Mouse (Mus musculus) lung, embryonic 15.5 days (tissue): ENCODE measurements around the gene Sirt6. TPM values are rescaled to one million over a fixed set of nuclear protein-coding genes. Genes with fewer than 3 reads are reported as not detected.
A peak's percentile ranks its signal among the peaks of the same experiment; 100 is the strongest.
"Not testable (repeated sequence)": the region's sequence is repeated elsewhere in the genome, so short reads cannot be mapped to it uniquely, and the experiment has no call there.

Experiments
- ATAC-seq: fragments of 200-750 bp; cut with Nextera tagmentation; 2 replicates; pipeline ENCODE4 v1.8.0; 2017; ENCODE audit warnings: moderate number of reproducible peaks, borderline replicate concordance; ENCODE audit not compliant: low FRiP score, low TSS enrichment; ENCODE audit errors: extremely low read depth
- H3K27ac ChIP-seq: fragments of 300-500 bp; sonication (generic); 2 replicates; pipeline ENCODE4 v1.5.1; 2015; ENCODE audit warnings: moderate library complexity, mild to moderate bottlenecking, inconsistent platforms
- H3K27me3 ChIP-seq: fragments of 300-500 bp; sonication (generic); 2 replicates; pipeline ENCODE4 v1.6.1; 2015; ENCODE audit warnings: inconsistent platforms
- H3K36me3 ChIP-seq: fragments of 300-500 bp; sonication (generic); 2 replicates; pipeline ENCODE4 v1.6.1; 2015; ENCODE audit warnings: inconsistent platforms
- H3K4me1 ChIP-seq: fragments of 300-500 bp; sonication (generic); 2 replicates; pipeline ENCODE4 v1.6.1; 2015; ENCODE audit warnings: inconsistent platforms
- H3K4me2 ChIP-seq: fragments of 300-500 bp; sonication (generic); 2 replicates; pipeline ENCODE4 v1.6.1; 2015; ENCODE audit warnings: inconsistent platforms, mild to moderate bottlenecking, moderate library complexity
- H3K4me3 ChIP-seq: fragments of 300-500 bp; sonication (generic); 2 replicates; pipeline ENCODE4 v1.5.1; 2015; ENCODE audit warnings: mild to moderate bottlenecking, inconsistent platforms
- H3K9ac ChIP-seq: fragments of 300-500 bp; sonication (generic); 2 replicates; pipeline ENCODE4 v1.6.1; 2015; ENCODE audit warnings: inconsistent platforms
- H3K9me3 ChIP-seq: fragments of 300-500 bp; sonication (generic); 2 replicates; pipeline ENCODE4 v1.6.1; 2016; ENCODE audit warnings: inconsistent platforms
- WGBS: fragments of 180-500 bp; shearing (Covaris S2); methylation state at CpG from one replicate; pipeline ENCODE4 v1.1.7; 2015; 5-methylcytosine and 5-hydroxymethylcytosine counted together
- polyA plus RNA-seq: library from polyadenylated mRNA; unstranded; fragments of >200 nt; fragmentation: Nextera tagmentation; extraction: Ambion mirVana; gene quantifications from 2 replicates; pipeline ENCODE4 v1.2.1, GENCODE M21; 2015

Sirt6 gene
- polyA plus RNA-seq, 1 experiment from 2014 or later, result 41.1 TPM

- H3K27me3 ChIP-seq, result no peaks in the 10 kb centered on the region
- no peaks in the 10 kb centered on the region for H3K36me3 ChIP-seq
- peak overlapping the region; percentile 74 for H3K4me3 ChIP-seq
- 0 out of 2 replicates have a peak overlapping the region, but pooled peaks have one; percentile 96 for H3K27ac ChIP-seq
- peaks cover 12% of the 10 kb centered on the region for H3K4me1 ChIP-seq
- ATAC-seq, result no peak
- no peaks in the 10 kb centered on the region for H3K9me3 ChIP-seq
- H3K4me2 ChIP-seq, result peak overlapping the region; percentile 82
- H3K9ac ChIP-seq, result peak overlapping the region; percentile 95
- 73% methylated on average over 8 of the region's 8 CpGs for WGBS
Measured at GRCm38 (mm10) chr10:81641978-81642647, 14.5 kb upstream of the Sirt6 start.

GRCm38 (mm10) chr10:81641566-81641965 lies 14.0 kb upstream of the Sirt6 start:
- no peak overlapping the region for H3K4me3 ChIP-seq
- H3K9ac ChIP-seq, result no peak overlapping the region
- peaks cover 12% of the 10 kb centered on the region for H3K4me1 ChIP-seq
- no peaks in the 10 kb centered on the region for H3K36me3 ChIP-seq
- H3K27me3 ChIP-seq, result no peaks in the 10 kb centered on the region
- H3K4me2 ChIP-seq, result no peak overlapping the region
- WGBS, result 94% methylated on average over 2 of the region's 2 CpGs
- no peaks in the 10 kb centered on the region for H3K9me3 ChIP-seq
- ATAC-seq, result no peak
- H3K27ac ChIP-seq, result no peak overlapping the region

GRCm38 (mm10) chr10:81640825-81641224 lies 13.2 kb upstream of the Sirt6 start:
- not testable (repeated sequence) for H3K27me3 ChIP-seq, H3K27ac ChIP-seq, ATAC-seq, H3K9ac ChIP-seq, H3K9me3 ChIP-seq, H3K4me2 ChIP-seq, H3K36me3 ChIP-seq, H3K4me3 ChIP-seq
- H3K4me1 ChIP-seq, result peaks cover 12% of the 10 kb centered on the region
- WGBS, result 29% methylated on average over 4 of the region's 4 CpGs

- Histone ChIP-seq H3K9me3 (no peaks in the 10 kb centered on the region), H3K27ac (no peak overlapping the region), H3K4me2 (no peak overlapping the region), H3K9ac (no peak overlapping the region), H3K27me3 (no peaks in the 10 kb centered on the region), H3K4me3 (no peak overlapping the region), H3K4me1 (peaks cover 20% of the 10 kb centered on the region), H3K36me3 (no peaks in the 10 kb centered on the region)
- ATAC-seq, result no peak
- WGBS, result 68% methylated on average over 6 of the region's 6 CpGs
Measured at GRCm38 (mm10) chr10:81638101-81638500, 10.5 kb upstream of the Sirt6 start.

DNA sequence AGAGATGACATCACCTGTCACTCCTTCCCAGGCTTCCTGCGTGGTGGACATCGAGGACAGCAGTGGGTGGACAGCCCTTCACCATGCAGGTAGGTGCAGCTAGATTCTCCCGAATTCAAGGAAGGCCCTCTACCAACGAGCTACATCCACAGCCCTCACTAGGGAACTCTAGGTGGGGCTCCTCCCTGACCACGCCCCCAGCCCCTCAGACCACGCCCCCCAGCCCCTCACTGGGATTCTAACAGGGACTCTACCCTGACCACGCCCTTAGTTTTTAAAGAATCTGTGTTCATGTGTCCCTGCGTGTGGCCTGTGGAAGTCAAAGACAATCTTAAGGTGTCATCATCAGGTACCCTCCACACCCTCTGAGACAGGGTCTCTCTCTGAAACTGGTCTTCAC lies 8.7 kb upstream of the Sirt6 start:
- no peaks in the 10 kb centered on the region for H3K27me3 ChIP-seq
- H3K4me3 ChIP-seq, result no peak overlapping the region
- no peak overlapping the region for H3K27ac ChIP-seq
- peaks cover 11% of the 10 kb centered on the region for H3K4me1 ChIP-seq
- no peak overlapping the region for H3K4me2 ChIP-seq
- no peaks in the 10 kb centered on the region for H3K9me3 ChIP-seq
- no peak for ATAC-seq
- no peak overlapping the region for H3K9ac ChIP-seq
- whole genome bisulfite sequencing, result 14% methylated on average over 8 of the region's 8 CpGs
- H3K36me3 ChIP-seq, result no peaks in the 10 kb centered on the region

- Histone ChIP-seq H3K4me2 (peak overlapping the region; percentile 87), H3K27me3 (no peaks in the 10 kb centered on the region), H3K4me3 (peak overlapping the region; percentile 49), H3K36me3 (no peaks in the 10 kb centered on the region), H3K27ac (peak overlapping the region; percentile 70), H3K9ac (peak overlapping the region; percentile 54), H3K4me1 (peaks cover 11% of the 10 kb centered on the region), H3K9me3 (no peaks in the 10 kb centered on the region)
- WGBS, result 2% methylated on average over 37 of the region's 37 CpGs
- peak; percentile 94 for ATAC-seq
Measured at GRCm38 (mm10) chr10:81633253-81634099, 5.9 kb upstream of the Sirt6 start.

DNA sequence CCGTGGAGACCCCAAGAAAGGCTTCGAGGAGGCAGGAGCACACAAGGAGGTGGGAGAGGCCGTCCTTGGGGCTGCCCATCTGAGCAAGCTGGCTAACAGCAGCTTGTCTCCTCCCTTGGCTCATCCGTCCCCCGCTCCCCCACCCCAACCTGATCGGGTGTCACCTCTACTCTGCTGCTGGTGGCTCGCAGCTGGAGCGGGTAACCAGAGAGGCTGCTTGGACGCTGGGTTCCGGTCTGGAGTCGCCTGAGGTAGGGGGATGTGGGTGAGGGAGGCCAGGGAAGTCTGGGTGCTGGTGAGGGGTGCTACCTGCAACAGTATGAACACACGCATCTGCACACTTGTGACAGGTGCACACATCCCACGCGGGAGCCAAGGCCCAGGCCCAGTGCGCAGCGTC lies 793 bp upstream of the Sirt6 start, which contains the start of gene Ankrd24:
Gene Ankrd24 (plus strand): TSS at position 151 of the 400 bp plus-strand sequence.
- peaks cover 19% of the 10 kb centered on the region for H3K36me3 ChIP-seq
- ATAC-seq, result no peak
- peak within 1 kb of the TSS; percentile 71 for H3K4me2 ChIP-seq
- peak within 1 kb of the TSS; percentile 89 for H3K27ac ChIP-seq
- peak within 1 kb of the TSS; percentile 69 for H3K4me3 ChIP-seq
- H3K27me3 ChIP-seq, result no peaks in the 10 kb centered on the region
- H3K9ac ChIP-seq, result peak within 1 kb of the TSS; percentile 75
- H3K9me3 ChIP-seq, result no peaks in the 10 kb centered on the region
- WGBS, result 74% methylated on average over 16 of the region's 16 CpGs
- H3K4me1 ChIP-seq, result peaks cover 23% of the 10 kb centered on the region

DNA sequence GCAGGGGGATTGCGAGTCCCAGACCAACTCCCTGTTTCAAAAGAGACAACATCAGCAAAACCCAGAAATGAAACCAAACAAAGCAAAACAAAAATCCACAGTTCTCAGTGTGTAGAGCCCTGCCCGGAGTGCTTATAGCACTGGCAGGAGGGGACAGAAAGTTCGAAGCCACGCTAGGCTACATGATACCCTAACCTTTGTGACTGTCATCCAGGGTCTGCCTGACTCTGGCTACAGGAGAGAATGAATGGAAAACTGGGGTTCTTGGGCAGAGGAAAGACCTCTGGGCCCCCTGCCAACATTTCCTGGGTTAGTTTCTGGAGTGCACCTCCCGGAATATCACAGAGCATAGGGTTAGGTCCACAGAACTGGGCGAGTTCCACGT lies 231 bp upstream of the Sirt6 start:
- H3K4me3 ChIP-seq, result peak overlapping the region; percentile 69
- peak overlapping the region; percentile 71 for H3K4me2 ChIP-seq
- no peaks in the 10 kb centered on the region for H3K27me3 ChIP-seq
- H3K36me3 ChIP-seq, result peaks cover 19% of the 10 kb centered on the region
- ATAC-seq, result peak; percentile 23; the same call in 1 of the 2 replicates
- 46% methylated on average over 7 of the region's 7 CpGs for WGBS
- peak overlapping the region; percentile 89 for H3K27ac ChIP-seq
- H3K9me3 ChIP-seq, result no peaks in the 10 kb centered on the region
- H3K9ac ChIP-seq, result peak overlapping the region; percentile 75
- H3K4me1 ChIP-seq, result peaks cover 18% of the 10 kb centered on the region

DNA sequence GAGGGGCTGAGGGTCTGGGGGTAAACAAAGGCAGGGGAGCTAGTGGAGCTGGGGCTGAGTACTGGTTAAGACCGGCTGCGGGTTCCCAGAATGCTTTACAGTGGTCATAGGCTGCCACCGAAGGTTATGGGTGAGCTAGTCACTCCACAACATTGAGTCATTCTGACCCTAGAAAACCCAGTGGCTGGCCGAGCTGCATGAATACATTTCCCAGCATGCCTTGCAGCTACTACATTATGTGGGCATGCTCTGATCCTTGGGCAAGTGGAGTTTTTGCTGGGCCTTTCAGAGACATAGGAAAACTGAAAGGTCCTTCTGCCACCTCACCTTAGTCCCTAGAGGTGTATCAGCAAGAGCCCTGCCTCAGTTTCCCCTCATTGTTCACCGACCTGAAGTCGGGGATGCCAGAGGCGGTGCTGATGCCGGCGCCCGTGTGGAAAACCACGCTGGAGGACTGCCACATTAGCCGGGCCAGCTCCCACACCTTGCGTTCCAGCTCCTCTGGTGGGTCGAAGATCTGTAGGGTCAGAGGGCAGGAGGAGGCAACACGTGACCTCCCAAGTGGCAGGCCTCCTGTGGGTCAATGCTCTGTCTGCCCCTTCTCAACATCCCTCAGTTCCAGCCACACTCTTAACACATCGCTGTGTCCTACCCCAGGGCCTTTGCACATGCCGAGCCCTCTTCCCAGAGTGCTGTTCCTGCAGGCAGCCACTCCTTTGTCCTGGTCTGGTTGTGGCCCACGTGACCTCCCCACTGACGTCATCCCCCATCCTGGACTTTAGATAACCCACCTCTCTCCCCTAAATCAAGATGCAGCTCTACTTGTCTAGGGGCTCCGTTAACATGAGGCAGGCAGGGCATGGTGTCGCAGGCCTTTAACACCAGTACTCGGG lies 1.2 kb downstream of the Sirt6 start:
- peak overlapping the region; percentile 71 for H3K4me2 ChIP-seq
- H3K4me3 ChIP-seq, result peak overlapping the region; percentile 69
- peak; percentile 3; the same call in 1 of the 2 replicates for ATAC-seq
- H3K9ac ChIP-seq, result peak overlapping the region; percentile 75
- H3K27ac ChIP-seq, result peak overlapping the region; percentile 89; the same call in 1 of the 2 replicates
- 88% methylated on average over 22 of the region's 22 CpGs for WGBS
- H3K27me3 ChIP-seq, result no peaks in the 10 kb centered on the region
- peaks cover 30% of the 10 kb centered on the region for H3K36me3 ChIP-seq
- H3K4me1 ChIP-seq, result peaks cover 17% of the 10 kb centered on the region
- no peaks in the 10 kb centered on the region for H3K9me3 ChIP-seq

DNA sequence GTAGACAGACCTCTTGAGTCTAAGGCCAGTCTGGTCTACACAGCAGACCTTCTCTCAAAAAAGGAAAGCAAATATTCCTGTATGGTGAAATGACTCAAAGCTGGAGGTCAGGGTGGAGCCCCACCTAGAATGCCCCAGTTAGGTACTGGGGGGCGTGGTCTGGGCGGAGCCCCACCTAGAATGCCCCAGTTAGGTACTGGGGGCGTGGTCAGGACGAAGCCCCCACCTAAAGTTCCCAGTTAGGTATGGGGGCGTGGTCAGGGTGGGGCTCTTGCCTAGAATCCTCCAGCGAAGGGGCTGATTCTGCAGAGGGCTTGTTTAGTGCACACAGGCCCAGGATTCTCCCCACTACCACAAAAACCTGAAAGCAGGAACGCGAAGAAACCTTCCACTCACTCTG lies 4.2 kb downstream of the Sirt6 start:
- Histone ChIP-seq H3K27me3 (no peaks in the 10 kb centered on the region), H3K4me3 (no peak overlapping the region), H3K9ac (no peak overlapping the region), H3K4me1 (peaks cover 17% of the 10 kb centered on the region), H3K9me3 (no peaks in the 10 kb centered on the region), H3K4me2 (no peak overlapping the region), H3K36me3 (peaks cover 38% of the 10 kb centered on the region), H3K27ac (no peak overlapping the region)
- 61% methylated on average over 8 of the region's 8 CpGs for WGBS
- no peak for ATAC-seq

DNA sequence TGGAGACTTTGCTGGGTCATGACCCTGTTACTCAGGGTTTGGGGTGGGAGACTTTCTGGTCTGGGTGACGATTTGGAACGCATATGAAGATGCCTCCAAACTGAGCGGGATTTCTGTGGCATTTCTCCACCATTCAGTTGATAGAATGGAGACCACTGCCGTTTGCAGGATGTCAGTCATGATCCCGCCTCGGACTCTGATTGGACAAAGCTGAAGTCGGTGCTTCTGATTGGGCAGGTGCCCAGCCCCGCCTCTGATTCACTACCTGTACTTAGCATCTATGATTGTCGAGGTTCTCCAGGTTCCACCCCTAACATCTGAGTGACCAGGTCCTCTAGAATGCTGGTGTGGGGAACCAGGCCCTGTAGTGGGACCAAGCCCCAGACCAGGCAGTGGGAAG lies 6.8 kb downstream of the Sirt6 start:
- Histone ChIP-seq H3K4me3 (no peak overlapping the region), H3K27ac (no peak overlapping the region), H3K4me1 (no peaks in the 10 kb centered on the region), H3K27me3 (no peaks in the 10 kb centered on the region), H3K36me3 (peaks cover 38% of the 10 kb centered on the region), H3K9ac (no peak overlapping the region), H3K4me2 (no peak overlapping the region), H3K9me3 (no peaks in the 10 kb centered on the region)
- 53% methylated on average over 9 of the region's 9 CpGs for WGBS
- ATAC-seq, result no peak
